Mouse (Mus musculus) testis, adult 2 months (tissue): ENCODE data around the gene Tec. TPM values are rescaled to one million over a fixed set of nuclear protein-coding genes. Genes with fewer than 3 reads are reported as not detected.

Experiments
- H3K27ac ChIP-seq: fragments of 200-500 bp; 2 replicates; pipeline ENCODE4 v1.5.1; 2012; ENCODE audit warnings: low read depth, low read length; ENCODE audit not compliant: control insufficient read depth, insufficient read depth
- H3K27me3 ChIP-seq: fragments of 200-500 bp; 2 replicates; pipeline ENCODE4 v1.6.1; 2012; ENCODE audit warnings: mild to moderate bottlenecking, low read length, moderate library complexity; ENCODE audit not compliant: control insufficient read depth, insufficient read depth
- H3K36me3 ChIP-seq: fragments of 200-500 bp; 2 replicates; pipeline ENCODE4 v1.6.1; 2012; ENCODE audit warnings: mild to moderate bottlenecking, low read length; ENCODE audit not compliant: control insufficient read depth, insufficient read depth
- H3K4me1 ChIP-seq: fragments of 200-500 bp; 2 replicates; pipeline ENCODE4 v1.6.1; 2012; ENCODE audit warnings: low read length; ENCODE audit not compliant: control insufficient read depth, insufficient read depth
- H3K4me3 ChIP-seq: fragments of 200-500 bp; 2 replicates; pipeline ENCODE4 v1.5.1; 2012; ENCODE audit warnings: low read depth, mild to moderate bottlenecking, low read length, moderate library complexity, mixed read lengths; ENCODE audit not compliant: control insufficient read depth
- CTCF ChIP-seq: fragments of 200-500 bp; IDR thresholded peaks from 2 replicates; pipeline ENCODE4 v1.5.1; 2012; ENCODE audit warnings: low read depth, mild to moderate bottlenecking, inconsistent platforms, low read length, moderate library complexity; ENCODE audit not compliant: control insufficient read depth, insufficient read depth, insufficient replicate concordance
- POLR2A ChIP-seq: fragments of 200-500 bp; IDR thresholded peaks from 2 replicates; pipeline ENCODE4 v1.6.1; 2012; ENCODE audit warnings: low read depth, mild to moderate bottlenecking, inconsistent platforms, low read length, moderate library complexity; ENCODE audit not compliant: control insufficient read depth
- polyA plus RNA-seq: library from polyadenylated mRNA; depleted of rRNA; stranded (reverse); fragments of >200 nt; gene quantifications from 2 replicates; pipeline ENCODE4 v1.2.3, GENCODE M21; 2012

The Tec gene
- polyA plus RNA-seq, 1 experiment, result 0.77 TPM

- Histone ChIP-seq H3K4me1 (no peaks in the 10 kb centered on the region), H3K27me3 (no peaks in the 10 kb centered on the region), H3K4me3 (no peak overlapping the region), H3K36me3 (no peaks in the 10 kb centered on the region), H3K27ac (no peak overlapping the region)
- no peak for TF ChIP-seq CTCF
Observed at GRCm38 (mm10) chr5:72785451-72785850, 82.8 kb downstream of the Tec start.

GRCm38 (mm10) chr5:72784719-72785118, 83.6 kb downstream of the Tec start:
- Histone ChIP-seq H3K27ac (no peak overlapping the region), H3K4me1 (no peaks in the 10 kb centered on the region), H3K4me3 (no peak overlapping the region), H3K36me3 (no peaks in the 10 kb centered on the region), H3K27me3 (no peaks in the 10 kb centered on the region)
- no peak for TF ChIP-seq POLR2A
- no peak for TF ChIP-seq CTCF

DNA sequence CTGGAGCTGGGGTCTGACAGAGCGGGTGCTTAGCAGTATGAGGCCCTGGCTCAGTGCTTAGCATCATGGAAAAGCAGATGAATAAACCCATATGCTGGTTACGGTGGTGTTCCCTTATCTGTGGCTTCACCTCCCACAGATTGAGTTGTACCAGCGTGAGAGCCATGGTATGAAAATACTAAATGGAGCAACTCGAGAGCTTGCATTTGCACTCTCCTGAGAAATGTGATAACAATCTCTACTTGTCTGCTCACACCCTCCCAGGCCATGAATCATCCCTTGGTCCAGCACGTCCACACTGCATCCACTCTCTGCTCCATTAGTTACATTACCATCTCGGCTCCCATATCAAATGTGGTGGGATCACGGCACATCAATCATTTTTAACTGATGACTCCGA, 84.3 kb downstream of the Tec start:
- H3K4me3 ChIP-seq, result no peak overlapping the region
- H3K36me3 ChIP-seq, result no peaks in the 10 kb centered on the region
- TF ChIP-seq POLR2A (no peak), CTCF (no peak)
- no peak overlapping the region for H3K27ac ChIP-seq
- H3K4me1 ChIP-seq, result no peaks in the 10 kb centered on the region
- no peaks in the 10 kb centered on the region for H3K27me3 ChIP-seq

DNA sequence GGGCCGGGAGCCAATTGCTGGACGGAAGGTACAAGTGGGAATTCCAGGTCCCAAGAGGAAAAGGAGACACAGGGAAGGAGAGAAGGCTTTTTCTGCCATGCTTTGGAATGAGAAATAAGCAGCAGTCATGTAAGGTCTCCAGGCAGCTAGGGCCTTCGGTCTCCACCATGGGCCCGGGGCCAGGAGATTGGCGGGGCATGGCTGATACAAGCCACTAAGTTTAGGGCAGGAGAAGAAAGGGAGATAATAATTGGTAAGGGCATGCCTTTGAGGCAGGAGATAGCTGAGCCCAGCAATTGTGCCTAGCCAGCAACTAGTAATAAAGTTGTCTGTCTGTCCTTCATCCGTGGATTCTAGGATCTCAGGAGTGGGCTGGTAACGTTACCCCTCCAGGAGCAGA, 85.2 kb downstream of the Tec start:
- no peak overlapping the region for H3K27ac ChIP-seq
- no peaks in the 10 kb centered on the region for H3K36me3 ChIP-seq
- TF ChIP-seq CTCF, result no peak
- no peaks in the 10 kb centered on the region for H3K27me3 ChIP-seq
- H3K4me1 ChIP-seq, result no peaks in the 10 kb centered on the region
- H3K4me3 ChIP-seq, result no peak overlapping the region

DNA sequence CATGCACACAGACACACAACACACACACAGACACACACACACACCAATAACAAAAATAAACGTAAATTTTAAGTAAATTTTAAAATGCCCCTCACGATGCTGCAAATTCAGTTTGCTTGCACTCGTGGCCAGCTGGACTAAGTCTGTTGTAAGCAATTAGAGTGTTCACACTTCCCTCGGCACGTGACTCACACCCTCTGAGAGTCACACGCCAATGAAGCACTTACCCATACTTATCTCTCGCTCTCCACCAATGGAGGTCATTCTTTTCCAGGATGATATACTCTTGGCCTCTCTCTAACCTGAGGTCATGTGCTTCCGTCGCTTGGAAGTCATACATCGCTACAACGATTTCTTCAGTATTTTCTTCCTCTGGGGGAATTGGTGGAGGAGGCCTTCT, 86.5 kb downstream of the Tec start:
- TF ChIP-seq CTCF (no peak), POLR2A (no peak)
- H3K27ac ChIP-seq, result no peak overlapping the region
- H3K4me3 ChIP-seq, result no peak overlapping the region
- H3K4me1 ChIP-seq, result no peaks in the 10 kb centered on the region
- H3K36me3 ChIP-seq, result no peaks in the 10 kb centered on the region
- H3K27me3 ChIP-seq, result no peaks in the 10 kb centered on the region

DNA sequence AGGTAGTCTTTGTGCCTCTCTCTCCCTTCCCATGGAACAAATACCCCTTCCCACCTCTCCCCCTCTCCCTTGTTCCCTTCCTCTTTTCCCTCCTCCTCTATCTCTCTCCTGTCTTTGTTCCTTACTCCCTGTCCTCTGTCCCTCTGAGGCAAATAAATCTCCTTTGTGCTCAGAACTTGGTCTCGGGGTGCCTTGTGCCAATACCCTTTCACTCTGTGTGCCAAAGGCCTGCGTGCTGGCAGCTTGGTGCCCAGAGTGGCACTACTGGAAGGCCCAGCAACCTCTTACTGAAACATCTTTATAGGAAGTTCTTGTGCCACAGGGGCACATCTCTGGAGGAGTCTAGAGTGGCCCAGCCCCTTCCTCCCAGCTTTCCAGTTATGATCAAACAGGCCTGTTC, 91.7 kb downstream of the Tec start:
- no peak overlapping the region for H3K27ac ChIP-seq
- H3K4me1 ChIP-seq, result no peaks in the 10 kb centered on the region
- no peaks in the 10 kb centered on the region for H3K27me3 ChIP-seq
- H3K4me3 ChIP-seq, result no peak overlapping the region
- no peak for TF ChIP-seq CTCF
- no peak for TF ChIP-seq POLR2A
- no peaks in the 10 kb centered on the region for H3K36me3 ChIP-seq

- no peak for TF ChIP-seq POLR2A
- H3K36me3 ChIP-seq, result no peaks in the 10 kb centered on the region
- H3K27ac ChIP-seq, result no peak overlapping the region
- H3K4me3 ChIP-seq, result no peak overlapping the region
- H3K27me3 ChIP-seq, result no peaks in the 10 kb centered on the region
- no peaks in the 10 kb centered on the region for H3K4me1 ChIP-seq
Observed at GRCm38 (mm10) chr5:72776127-72776526, 92.2 kb downstream of the Tec start.

- H3K4me1 ChIP-seq, result peaks cover 6% of the 10 kb centered on the region
- TF ChIP-seq CTCF (no peak), POLR2A (no peak)
- H3K27ac ChIP-seq, result no peak overlapping the region
- no peaks in the 10 kb centered on the region for H3K36me3 ChIP-seq
- no peaks in the 10 kb centered on the region for H3K27me3 ChIP-seq
- H3K4me3 ChIP-seq, result no peak overlapping the region
Observed at GRCm38 (mm10) chr5:72769841-72770240, 98.4 kb downstream of the Tec start.
